Mouse (Mus musculus) embryonic facial prominence, embryonic 11.5 days (tissue): Measurements from ENCODE around the gene Erg. TPM values are rescaled to one million over a fixed set of nuclear protein-coding genes. Genes with fewer than 3 reads are reported as not detected.
A peak's percentile ranks its signal among the peaks of the same experiment; 100 is the strongest.

Experiments used
- ATAC-seq: fragments of 200-750 bp; cut with Nextera tagmentation; replicated peaks from 2 replicates; pipeline ENCODE4 v1.8.0; 2017; ENCODE audit warnings: low read depth; ENCODE audit not compliant: insufficient number of reproducible peaks, low FRiP score, low TSS enrichment
- DNase-seq: peaks from one replicate; pipeline ENCODE4 v3.0.0-alpha.2; 2015; ENCODE audit warnings: low spot score
- H3K27ac ChIP-seq: fragments of 300-500 bp; sonication (generic); replicated peaks from 2 replicates; pipeline ENCODE4 v1.5.1; 2014; ENCODE audit warnings: mild to moderate bottlenecking, low read depth, low read length, control low read depth
- H3K27me3 ChIP-seq: fragments of 300-500 bp; sonication (generic); 2 replicates; pipeline ENCODE4 v1.6.1; 2014; ENCODE audit warnings: mild to moderate bottlenecking, low read length, moderate library complexity, mixed read lengths; ENCODE audit not compliant: control insufficient read depth, insufficient read depth
- H3K36me3 ChIP-seq: fragments of 300-500 bp; sonication (generic); replicated peaks from 2 replicates; pipeline ENCODE4 v1.6.1; 2014; ENCODE audit warnings: low read depth, mild to moderate bottlenecking, low read length, moderate library complexity, mixed read lengths; ENCODE audit not compliant: control insufficient read depth, insufficient read depth
- H3K4me1 ChIP-seq: fragments of 300-500 bp; sonication (generic); 2 replicates; pipeline ENCODE4 v1.6.1; 2014; ENCODE audit warnings: low read length, mixed read lengths; ENCODE audit not compliant: control insufficient read depth, insufficient read depth
- H3K4me2 ChIP-seq: fragments of 300-500 bp; sonication (generic); 2 replicates; pipeline ENCODE4 v1.6.1; 2014; ENCODE audit warnings: low read depth, mild to moderate bottlenecking, control low read depth, low read length, moderate library complexity
- H3K4me3 ChIP-seq: fragments of 300-500 bp; sonication (generic); 2 replicates; pipeline ENCODE4 v1.5.1; 2014; ENCODE audit warnings: low read depth, low read length, control low read depth
- H3K9ac ChIP-seq: fragments of 300-500 bp; sonication (generic); replicated peaks from 2 replicates; pipeline ENCODE4 v1.6.1; 2014; ENCODE audit warnings: mild to moderate bottlenecking, control low read depth, low read length
- H3K9me3 ChIP-seq: fragments of 300-500 bp; sonication (generic); replicated peaks from 2 replicates; pipeline ENCODE4 v1.6.1; 2016; ENCODE audit warnings: mild to moderate bottlenecking, low read length, inconsistent platforms, mixed read lengths; ENCODE audit not compliant: control insufficient read depth
- WGBS: fragments of 180-500 bp; shearing (Covaris S2); extraction: QIAGEN DNeasy Blood & Tissue Kit; methylation state at CpG from one replicate; pipeline ENCODE4 v1.1.7; 2014; 5-methylcytosine and 5-hydroxymethylcytosine counted together
- polyA plus RNA-seq: library from polyadenylated mRNA; unstranded; fragments of >200 nt; fragmentation: Nextera tagmentation; extraction: Ambion mirVana; gene quantifications from 2 replicates; pipeline ENCODE4 v1.2.1, GENCODE M21; 2014

The Erg gene
- polyA plus RNA-seq, 1 experiment from 2014 or later, result 2.5 TPM

- no peak overlapping the region for H3K9ac ChIP-seq
- WGBS, result 93% methylated on average over 4 of the region's 4 CpGs
Observed at GRCm38 (mm10) chr16:95598930-95599329, 12.5 kb upstream of the Erg start.

GRCm38 (mm10) chr16:95597578-95597951, 11.2 kb upstream of the Erg start:
- no peak for DNase-seq
- Histone ChIP-seq H3K9me3 (no peaks in the 10 kb centered on the region), H3K4me2 (no peak overlapping the region), H3K4me3 (no peak overlapping the region), H3K36me3 (no peaks in the 10 kb centered on the region), H3K27ac (no peak overlapping the region), H3K4me1 (no peaks in the 10 kb centered on the region), H3K9ac (no peak overlapping the region), H3K27me3 (no peaks in the 10 kb centered on the region)
- WGBS, result 77% methylated on average over 7 of the region's 7 CpGs
- no peak for ATAC-seq

More at GRCm38 (mm10) chr16:95598930-95599329, 12.5 kb upstream of the Erg start:
- Histone ChIP-seq H3K27me3 (no peaks in the 10 kb centered on the region), H3K27ac (no peak overlapping the region), H3K36me3 (no peaks in the 10 kb centered on the region), H3K9me3 (no peaks in the 10 kb centered on the region), H3K4me3 (no peak overlapping the region), H3K4me1 (no peaks in the 10 kb centered on the region), H3K4me2 (no peak overlapping the region)
- ATAC-seq (no peak), DNase-seq (no peak)

- Histone ChIP-seq H3K27me3 (no peaks in the 10 kb centered on the region), H3K9me3 (no peaks in the 10 kb centered on the region), H3K27ac (no peak overlapping the region), H3K4me3 (no peak overlapping the region), H3K4me2 (no peak overlapping the region), H3K9ac (no peak overlapping the region), H3K36me3 (no peaks in the 10 kb centered on the region), H3K4me1 (no peaks in the 10 kb centered on the region)
- 88% methylated on average over 11 of the region's 11 CpGs for WGBS
- ATAC-seq, result no peak
- no peak for DNase-seq
Observed at GRCm38 (mm10) chr16:95596884-95597577, 10.6 kb upstream of the Erg start.

- no peak for DNase-seq
- no peaks in the 10 kb centered on the region for H3K36me3 ChIP-seq
- H3K27me3 ChIP-seq, result peaks cover 7% of the 10 kb centered on the region
- 31% methylated on average over 5 of the region's 5 CpGs for WGBS
- H3K9me3 ChIP-seq, result no peaks in the 10 kb centered on the region
- ATAC-seq, result no peak
- no peaks in the 10 kb centered on the region; the same call in 1 of the 2 replicates for H3K4me1 ChIP-seq
- H3K27ac ChIP-seq, result no peak overlapping the region
- H3K9ac ChIP-seq, result no peak overlapping the region
- no peak overlapping the region for H3K4me2 ChIP-seq
- H3K4me3 ChIP-seq, result no peak overlapping the region
Observed at GRCm38 (mm10) chr16:95588849-95589248, 2.5 kb upstream of the Erg start.

GRCm38 (mm10) chr16:95586726-95587125, 333 bp upstream of the Erg start:
- peak overlapping the region; percentile 50; the same call in 1 of the 2 replicates for H3K4me3 ChIP-seq
- ATAC-seq (no peak), DNase-seq (no peak)
- H3K9ac ChIP-seq, result no peak overlapping the region
- no peaks in the 10 kb centered on the region for H3K36me3 ChIP-seq
- 23% methylated on average over 7 of the region's 7 CpGs for WGBS
- no peaks in the 10 kb centered on the region; the same call in 1 of the 2 replicates for H3K4me1 ChIP-seq
- H3K4me2 ChIP-seq, result peak overlapping the region; percentile 96
- peaks cover 7% of the 10 kb centered on the region for H3K27me3 ChIP-seq
- no peaks in the 10 kb centered on the region for H3K9me3 ChIP-seq
- no peak overlapping the region for H3K27ac ChIP-seq

GRCm38 (mm10) chr16:95585541-95586310, 667 bp downstream of the Erg start:
- no peaks in the 10 kb centered on the region; the same call in 1 of the 2 replicates for H3K4me1 ChIP-seq
- peak overlapping the region; percentile 52 for H3K9ac ChIP-seq
- peak overlapping the region; percentile 96 for H3K4me2 ChIP-seq
- no peak overlapping the region for H3K27ac ChIP-seq
- H3K27me3 ChIP-seq, result peaks cover 7% of the 10 kb centered on the region
- DNase-seq, result peak; percentile 74
- no peaks in the 10 kb centered on the region for H3K9me3 ChIP-seq
- H3K4me3 ChIP-seq, result peak overlapping the region; percentile 50
- H3K36me3 ChIP-seq, result no peaks in the 10 kb centered on the region
- WGBS, result under 1% methylated on average over 35 of the region's 36 CpGs
- peak; percentile 94 for ATAC-seq

GRCm38 (mm10) chr16:95584751-95585528, 1.5 kb downstream of the Erg start:
- Histone ChIP-seq H3K27ac (no peak overlapping the region), H3K4me1 (no peaks in the 10 kb centered on the region; the same call in 1 of the 2 replicates), H3K4me2 (peak overlapping the region; percentile 96), H3K9ac (peak overlapping the region; percentile 52), H3K9me3 (no peaks in the 10 kb centered on the region), H3K4me3 (peak overlapping the region; percentile 50), H3K36me3 (no peaks in the 10 kb centered on the region), H3K27me3 (peaks cover 7% of the 10 kb centered on the region)
- DNase-seq, result no peak
- WGBS, result 11% methylated on average over 32 of the region's 37 CpGs
- no peak for ATAC-seq
